8 mouse cellular contexts compared by ENCODE assay signal in genomic region chr11:12290911-12291653, GRCm38 (mm10).
DNase-seq lines count a peak whose midpoint lies in the region; ATAC-seq and TF ChIP-seq lines count a peak whose summit lies in the region.

No protein-coding gene starts in this region.

- peak; percentile 62 for DNase-seq in ES-E14 (ENCODE audit: low read depth, low spot score)
- peak; percentile 60 for DNase-seq in brain, embryonic 18.5 days (ENCODE audit: low read depth, low spot score)
- peak; percentile 75 for DNase-seq in kidney, postnatal 14 days
- peak; percentile 38 for DNase-seq in liver, embryonic 11.5 days (ENCODE audit: low spot score)
- DNase-seq in thymus, postnatal 4 days: peak; percentile 59

- H3K4me2 ChIP-seq in forebrain, embryonic 13.5 days: no peak overlapping the region
- H3K4me2 ChIP-seq in heart, embryonic 16.5 days (ENCODE audit: low read depth, low read length): no peak overlapping the region
- H3K4me2 ChIP-seq in liver, embryonic 11.5 days: no peak overlapping the region
- no peak overlapping the region for H3K4me2 ChIP-seq in neural tube, embryonic 13.5 days

- no peak overlapping the region for H3K9ac ChIP-seq in ES-E14 (ENCODE audit: insufficient read depth, low read depth, low read length, poor library complexity, severe bottlenecking)
- no peak overlapping the region for H3K9ac ChIP-seq in forebrain, embryonic 13.5 days
- no peak overlapping the region for H3K9ac ChIP-seq in heart, embryonic 16.5 days (ENCODE audit: low read length)
- H3K9ac ChIP-seq in liver, embryonic 11.5 days (ENCODE audit: low read depth, low read length): no peak overlapping the region
- no peak overlapping the region for H3K9ac ChIP-seq in neural tube, embryonic 13.5 days

- 40% methylated on average over 7 of the region's 7 CpGs for WGBS in forebrain, embryonic 13.5 days
- 41% methylated on average over 7 of the region's 7 CpGs for WGBS in heart, embryonic 16.5 days
- 42% methylated on average over 7 of the region's 7 CpGs for WGBS in liver, embryonic 11.5 days
- 44% methylated on average over 7 of the region's 7 CpGs for WGBS in neural tube, embryonic 13.5 days

- H3K9me3 ChIP-seq in ES-E14 (ENCODE audit: control insufficient read depth, insufficient read depth, low read depth, low read length): no peaks in the 10 kb centered on the region
- no peaks in the 10 kb centered on the region for H3K9me3 ChIP-seq in forebrain, embryonic 13.5 days (replicated peaks)
- H3K9me3 ChIP-seq in heart, embryonic 16.5 days (replicated peaks; ENCODE audit: control insufficient read depth, low read length): no peaks in the 10 kb centered on the region
- no peaks in the 10 kb centered on the region for H3K9me3 ChIP-seq in liver, embryonic 11.5 days (ENCODE audit: control insufficient read depth, low read length)
- H3K9me3 ChIP-seq in neural tube, embryonic 13.5 days: no peaks in the 10 kb centered on the region

- H3K27me3 ChIP-seq in forebrain, embryonic 13.5 days: peaks cover 6% of the 10 kb centered on the region
- no peaks in the 10 kb centered on the region for H3K27me3 ChIP-seq in heart, embryonic 16.5 days (ENCODE audit: control insufficient read depth, insufficient read depth, low read length)
- no peaks in the 10 kb centered on the region for H3K27me3 ChIP-seq in liver, embryonic 11.5 days (replicated peaks; ENCODE audit: control insufficient read depth, insufficient read depth, low read length)
- 0 out of 2 replicates have a peak, but pooled peaks cover 4% of the 10 kb centered on the region for H3K27me3 ChIP-seq in neural tube, embryonic 13.5 days

- no peak overlapping the region for H3K27ac ChIP-seq in ES-E14 (ENCODE audit: insufficient read depth, low read depth, low read length, poor library complexity, severe bottlenecking)
- no peak overlapping the region for H3K27ac ChIP-seq in forebrain, embryonic 13.5 days
- H3K27ac ChIP-seq in heart, embryonic 16.5 days (ENCODE audit: low read length): no peak overlapping the region
- no peak overlapping the region for H3K27ac ChIP-seq in liver, embryonic 11.5 days (ENCODE audit: low read depth, low read length)
- 0 out of 2 replicates have a peak overlapping the region, but pooled peaks have one; percentile 59 for H3K27ac ChIP-seq in neural tube, embryonic 13.5 days (replicated peaks)

- H3K4me1 ChIP-seq in ES-E14 (ENCODE audit: control insufficient read depth in 2 of 2, insufficient read depth in 2 of 2, low read length in 2 of 2, poor library complexity in 1 of 2): no peaks in the 10 kb centered on the region; a peak in 1 of 4 replicates
- no peaks in the 10 kb centered on the region for H3K4me1 ChIP-seq in forebrain, embryonic 13.5 days
- peaks cover 9% of the 10 kb centered on the region for H3K4me1 ChIP-seq in heart, embryonic 16.5 days (ENCODE audit: control insufficient read depth, insufficient read depth, low read length)
- no peaks in the 10 kb centered on the region for H3K4me1 ChIP-seq in liver, embryonic 11.5 days (replicated peaks; ENCODE audit: control insufficient read depth, insufficient read depth, low read length)
- peaks cover 4% of the 10 kb centered on the region; the same call in 1 of the 2 replicates for H3K4me1 ChIP-seq in neural tube, embryonic 13.5 days (replicated peaks)

- in situ Hi-C loops in ES-E14 (cut with MboI; ENCODE audit: low sequenced_read_pairs in 2 of 2, unreplicated experiment in 2 of 2): no loop called here

- H3K36me3 ChIP-seq in ES-E14 (ENCODE audit: control insufficient read depth, insufficient read depth, low read length, poor library complexity, severe bottlenecking): peaks cover 5% of the 10 kb centered on the region; the same call in 1 of the 2 replicates
- H3K36me3 ChIP-seq in forebrain, embryonic 13.5 days (ENCODE audit: poor library complexity, severe bottlenecking): no peaks in the 10 kb centered on the region
- H3K36me3 ChIP-seq in heart, embryonic 16.5 days (ENCODE audit: control insufficient read depth, insufficient read depth): no peaks in the 10 kb centered on the region
- H3K36me3 ChIP-seq in liver, embryonic 11.5 days (ENCODE audit: control insufficient read depth, insufficient read depth, low read length): no peaks in the 10 kb centered on the region
- H3K36me3 ChIP-seq in neural tube, embryonic 13.5 days: no peaks in the 10 kb centered on the region

- peak; percentile 95 for ATAC-seq in forebrain, embryonic 13.5 days
- ATAC-seq in heart, embryonic 16.5 days (replicated peaks; ENCODE audit: extremely low read depth, insufficient read depth, low FRiP score): peak; percentile 52; the same call in 1 of the 2 replicates
- peak; percentile 61; the same call in 1 of the 2 replicates for ATAC-seq in liver, embryonic 11.5 days (replicated peaks; ENCODE audit: low FRiP score)
- peak; percentile 93 for ATAC-seq in neural tube, embryonic 13.5 days (ENCODE audit: low read depth)

- H3K4me3 ChIP-seq in ES-E14 (ENCODE audit: insufficient read depth in 1 of 2, low read depth in 1 of 2, low read length in 2 of 2, poor library complexity in 1 of 2, severe bottlenecking in 1 of 2): no peak overlapping the region
- no peak overlapping the region for H3K4me3 ChIP-seq in forebrain, embryonic 13.5 days
- H3K4me3 ChIP-seq in heart, embryonic 16.5 days (ENCODE audit: low read length): no peak overlapping the region
- no peak overlapping the region for H3K4me3 ChIP-seq in liver, embryonic 11.5 days (ENCODE audit: low read depth, low read length)
- no peak overlapping the region for H3K4me3 ChIP-seq in neural tube, embryonic 13.5 days

TF ChIP-seq in ES-E14, 5 proteins besides CTCF, POLR2A, EP300 and RAD21:
- TF ChIP-seq CHD2 (IDR thresholded peaks at IDR 0.05; ENCODE audit: low read depth, low read length): no peak
- 0 out of 2 replicates have a peak, but pooled peaks have one; percentile 30 for TF ChIP-seq ZC3H11A (IDR thresholded peaks at IDR 0.05; ENCODE audit: borderline replicate concordance, low read depth, low read length)
